Mouse (Mus musculus) spleen, postnatal 4 days (tissue): ENCODE data around the gene Phf24.

Experiments used
- DNase-seq, 2 experiments: peaks; one replicate each; pipeline ENCODE4 v3.0.0; 2022; ENCODE audit warnings: low spot score in 2 of 2

The Phf24 gene

GRCm38 (mm10) chr4:42913391-42913790 is 3.1 kb upstream of the Phf24 start:
- DNase-seq = no peak

- DNase-seq = no peak
Measured at GRCm38 (mm10) chr4:42915311-42915710, 1.1 kb upstream of the Phf24 start.

- DNase-seq = no peak
Measured at GRCm38 (mm10) chr4:42915966-42916365, 494 bp upstream of the Phf24 start.

- DNase-seq = no peak
Measured at GRCm38 (mm10) chr4:42917402-42917774, 928 bp downstream of the Phf24 start.

GRCm38 (mm10) chr4:42920726-42921125 is 4.3 kb downstream of the Phf24 start:
- no peak for DNase-seq

GRCm38 (mm10) chr4:42921536-42921935 is 5.1 kb downstream of the Phf24 start:
- DNase-seq = no peak

- no peak for DNase-seq
Measured at GRCm38 (mm10) chr4:42922056-42922455, 5.6 kb downstream of the Phf24 start.

GRCm38 (mm10) chr4:42922461-42922860 is 6.0 kb downstream of the Phf24 start:
- no peak for DNase-seq

GRCm38 (mm10) chr4:42924095-42924710 is 7.7 kb downstream of the Phf24 start:
- no peak for DNase-seq

GRCm38 (mm10) chr4:42928209-42928608 is 11.7 kb downstream of the Phf24 start:
- no peak for DNase-seq

- no peak for DNase-seq
Measured at GRCm38 (mm10) chr4:42928952-42929351, 12.5 kb downstream of the Phf24 start.

GRCm38 (mm10) chr4:42932229-42932969 is 15.9 kb downstream of the Phf24 start:
- DNase-seq = no peak

- peak in 1 of 2 experiments; percentile 65 for DNase-seq
Measured at GRCm38 (mm10) chr4:42933630-42934029, 17.2 kb downstream of the Phf24 start.

GRCm38 (mm10) chr4:42941396-42941795 is 24.9 kb downstream of the Phf24 start:
- no peak for DNase-seq

- no peak for DNase-seq
Measured at GRCm38 (mm10) chr4:42943341-42943740, 26.9 kb downstream of the Phf24 start.

- no peak for DNase-seq
Measured at GRCm38 (mm10) chr4:42944185-42944584, 27.7 kb downstream of the Phf24 start.

- DNase-seq = no peak
Measured at GRCm38 (mm10) chr4:42945043-42945442, 28.6 kb downstream of the Phf24 start.

- DNase-seq = no peak
Measured at GRCm38 (mm10) chr4:42945445-42945844, 29.0 kb downstream of the Phf24 start.

- peak; percentile 31 to 72 for DNase-seq
Measured at GRCm38 (mm10) chr4:42945952-42946351, 29.5 kb downstream of the Phf24 start.

- no peak for DNase-seq
Measured at GRCm38 (mm10) chr4:42946733-42947290, 30.4 kb downstream of the Phf24 start.

GRCm38 (mm10) chr4:42948527-42948926 is 32.1 kb downstream of the Phf24 start:
- DNase-seq = no peak

GRCm38 (mm10) chr4:42949051-42949675 is 32.7 kb downstream of the Phf24 start:
- DNase-seq = no peak

- peak; percentile 89 to 94 for DNase-seq
Measured at GRCm38 (mm10) chr4:42949676-42950051, 33.2 kb downstream of the Phf24 start, which contains the start of gene Dnajb5. Gene Dnajb5, plus strand, starts transcription at chr4:42949814.
